Mouse (Mus musculus): ENCODE results near the gene Rnf145. TPM values are rescaled to one million over a fixed set of nuclear protein-coding genes. Genes with fewer than 3 reads are reported as not detected.

Gene Rnf145
- polyA plus RNA-seq, 1 experiment from 2014 or later, result 30.5 TPM

GRCm38 (mm10) chr11:44496217-44496616 is 22.5 kb upstream of the Rnf145 start:
- 26% methylated on average over 3 of the region's 3 CpGs for WGBS
- DNase-seq (ENCODE audit: low spot score) (peak; percentile 17), ATAC-seq (ENCODE audit: low FRiP score, low TSS enrichment) (peak; percentile 26; the same call in 1 of the 2 replicates)
- no peaks in the 10 kb centered on the region; the same call in 1 of the 2 replicates for H3K4me1 ChIP-seq (replicated peaks; ENCODE audit: control insufficient read depth, insufficient read depth)
- no peaks in the 10 kb centered on the region for H3K27me3 ChIP-seq (ENCODE audit: control insufficient read depth, insufficient read depth, low read length)
- 0 out of 2 replicates have a peak overlapping the region, but pooled peaks have one; percentile 49 for H3K27ac ChIP-seq (replicated peaks)
- no peak overlapping the region for H3K9ac ChIP-seq (ENCODE audit: low read length)
- no peaks in the 10 kb centered on the region for H3K9me3 ChIP-seq (ENCODE audit: control insufficient read depth, low read length)
- TF ChIP-seq CTCF (IDR thresholded peaks at IDR 0.05; ENCODE audit: low read depth) (no peak), EP300 (optimal IDR thresholded peaks at IDR 0.05) (no peak)
- no peaks in the 10 kb centered on the region for H3K36me3 ChIP-seq (ENCODE audit: control insufficient read depth, insufficient read depth, low read length)
- 0 out of 2 replicates have a peak overlapping the region, but pooled peaks have one; percentile 5 for H3K4me2 ChIP-seq (replicated peaks; ENCODE audit: low read depth)
- H3K4me3 ChIP-seq (ENCODE audit: low read depth, low read length), result no peak overlapping the region

GRCm38 (mm10) chr11:44498412-44499272 is 20.1 kb upstream of the Rnf145 start:
- Histone ChIP-seq H3K4me2 (replicated peaks; ENCODE audit: low read depth) (no peak overlapping the region), H3K9me3 (ENCODE audit: control insufficient read depth, low read length) (no peaks in the 10 kb centered on the region), H3K4me3 (ENCODE audit: low read depth, low read length) (no peak overlapping the region), H3K27me3 (ENCODE audit: control insufficient read depth, insufficient read depth, low read length) (no peaks in the 10 kb centered on the region), H3K36me3 (ENCODE audit: control insufficient read depth, insufficient read depth, low read length) (no peaks in the 10 kb centered on the region), H3K4me1 (replicated peaks; ENCODE audit: control insufficient read depth, insufficient read depth) (no peaks in the 10 kb centered on the region; the same call in 1 of the 2 replicates), H3K27ac (replicated peaks) (no peak overlapping the region), H3K9ac (ENCODE audit: low read length) (no peak overlapping the region)
- DNase-seq (ENCODE audit: low spot score), result no peak
- WGBS, result 56% methylated on average over 13 of the region's 13 CpGs
- no peak for ATAC-seq (ENCODE audit: low FRiP score, low TSS enrichment)
- TF ChIP-seq CTCF (IDR thresholded peaks at IDR 0.05; ENCODE audit: low read depth) (no peak), EP300 (optimal IDR thresholded peaks at IDR 0.05) (no peak)

GRCm38 (mm10) chr11:44500966-44501365 is 17.8 kb upstream of the Rnf145 start:
- Histone ChIP-seq H3K36me3 (ENCODE audit: control insufficient read depth, insufficient read depth, low read length) (no peaks in the 10 kb centered on the region), H3K4me1 (replicated peaks; ENCODE audit: control insufficient read depth, insufficient read depth) (no peaks in the 10 kb centered on the region; the same call in 1 of the 2 replicates), H3K9me3 (ENCODE audit: control insufficient read depth, low read length) (no peaks in the 10 kb centered on the region), H3K27ac (replicated peaks) (no peak overlapping the region), H3K4me2 (replicated peaks; ENCODE audit: low read depth) (no peak overlapping the region), H3K9ac (ENCODE audit: low read length) (no peak overlapping the region), H3K4me3 (ENCODE audit: low read depth, low read length) (no peak overlapping the region), H3K27me3 (ENCODE audit: control insufficient read depth, insufficient read depth, low read length) (no peaks in the 10 kb centered on the region)
- DNase-seq (ENCODE audit: low spot score) (no peak), ATAC-seq (ENCODE audit: low FRiP score, low TSS enrichment) (no peak)
- WGBS, result 72% methylated on average over 7 of the region's 7 CpGs
- TF ChIP-seq CTCF (IDR thresholded peaks at IDR 0.05; ENCODE audit: low read depth), result no peak
- no peak for TF ChIP-seq EP300 (optimal IDR thresholded peaks at IDR 0.05)

GRCm38 (mm10) chr11:44501477-44501876 is 17.3 kb upstream of the Rnf145 start:
- no peaks in the 10 kb centered on the region; the same call in 1 of the 2 replicates for H3K4me1 ChIP-seq (replicated peaks; ENCODE audit: control insufficient read depth, insufficient read depth)
- no peak for DNase-seq (ENCODE audit: low spot score)
- no peaks in the 10 kb centered on the region for H3K27me3 ChIP-seq (ENCODE audit: control insufficient read depth, insufficient read depth, low read length)
- H3K4me3 ChIP-seq (ENCODE audit: low read depth, low read length), result no peak overlapping the region
- 92% methylated on average over 2 of the region's 2 CpGs for WGBS
- H3K4me2 ChIP-seq (replicated peaks; ENCODE audit: low read depth), result no peak overlapping the region
- TF ChIP-seq EP300 (optimal IDR thresholded peaks at IDR 0.05), result no peak
- TF ChIP-seq CTCF (IDR thresholded peaks at IDR 0.05; ENCODE audit: low read depth), result no peak
- H3K9ac ChIP-seq (ENCODE audit: low read length), result no peak overlapping the region
- no peaks in the 10 kb centered on the region for H3K9me3 ChIP-seq (ENCODE audit: control insufficient read depth, low read length)
- no peaks in the 10 kb centered on the region for H3K36me3 ChIP-seq (ENCODE audit: control insufficient read depth, insufficient read depth, low read length)
- ATAC-seq (ENCODE audit: low FRiP score, low TSS enrichment), result no peak
- H3K27ac ChIP-seq (replicated peaks), result no peak overlapping the region

GRCm38 (mm10) chr11:44502931-44503330 is 15.8 kb upstream of the Rnf145 start:
- Histone ChIP-seq H3K27me3 (ENCODE audit: control insufficient read depth, insufficient read depth, low read length) (no peaks in the 10 kb centered on the region), H3K36me3 (ENCODE audit: control insufficient read depth, insufficient read depth, low read length) (no peaks in the 10 kb centered on the region), H3K4me1 (replicated peaks; ENCODE audit: control insufficient read depth, insufficient read depth) (no peaks in the 10 kb centered on the region), H3K9me3 (ENCODE audit: control insufficient read depth, low read length) (no peaks in the 10 kb centered on the region), H3K27ac (replicated peaks) (no peak overlapping the region), H3K9ac (ENCODE audit: low read length) (no peak overlapping the region), H3K4me3 (ENCODE audit: low read depth, low read length) (no peak overlapping the region), H3K4me2 (replicated peaks; ENCODE audit: low read depth) (no peak overlapping the region)
- DNase-seq (ENCODE audit: low spot score), result no peak
- WGBS, result 53% methylated on average over 4 of the region's 5 CpGs
- ATAC-seq (ENCODE audit: low FRiP score, low TSS enrichment), result no peak
- TF ChIP-seq CTCF (IDR thresholded peaks at IDR 0.05; ENCODE audit: low read depth), result no peak
- TF ChIP-seq EP300 (optimal IDR thresholded peaks at IDR 0.05), result no peak

GRCm38 (mm10) chr11:44504146-44504545 is 14.6 kb upstream of the Rnf145 start:
- DNase-seq (ENCODE audit: low spot score), result no peak
- H3K9me3 ChIP-seq (ENCODE audit: control insufficient read depth, low read length), result no peaks in the 10 kb centered on the region
- no peak overlapping the region for H3K4me3 ChIP-seq (ENCODE audit: low read depth, low read length)
- no peaks in the 10 kb centered on the region for H3K27me3 ChIP-seq (ENCODE audit: control insufficient read depth, insufficient read depth, low read length)
- H3K4me1 ChIP-seq (replicated peaks; ENCODE audit: control insufficient read depth, insufficient read depth), result no peaks in the 10 kb centered on the region
- no peak overlapping the region for H3K4me2 ChIP-seq (replicated peaks; ENCODE audit: low read depth)
- TF ChIP-seq EP300 (optimal IDR thresholded peaks at IDR 0.05) (no peak), CTCF (IDR thresholded peaks at IDR 0.05; ENCODE audit: low read depth) (no peak)
- no peak overlapping the region for H3K9ac ChIP-seq (ENCODE audit: low read length)
- 81% methylated on average over 7 of the region's 7 CpGs for WGBS
- no peaks in the 10 kb centered on the region for H3K36me3 ChIP-seq (ENCODE audit: control insufficient read depth, insufficient read depth, low read length)
- ATAC-seq (ENCODE audit: low FRiP score, low TSS enrichment), result no peak
- no peak overlapping the region for H3K27ac ChIP-seq (replicated peaks)
